Mouse (Mus musculus): ENCODE results near the gene Papola.

GRCm38 (mm10) chr12:105761629-105762028 is 22.9 kb upstream of the Papola start:
- TF ChIP-seq CTCF (IDR thresholded peaks at IDR 0.05; ENCODE audit: control insufficient read depth, insufficient read depth, insufficient read length) (no peak), MAX (IDR thresholded peaks at IDR 0.05) (no peak), USF1 (IDR thresholded peaks at IDR 0.05; ENCODE audit: low read depth) (no peak), CEBPB (IDR thresholded peaks at IDR 0.05; ENCODE audit: low read depth) (no peak), MYOG (IDR thresholded peaks at IDR 0.05; ENCODE audit: control insufficient read depth, extremely low read depth, insufficient read length) (no peak)
